Mouse (Mus musculus) kidney, adult 2 months (tissue): ENCODE measurements around the gene Lima1. TPM values are rescaled to one million over a fixed set of nuclear protein-coding genes. Genes with fewer than 3 reads are reported as not detected.

Experiments
- DNase-seq: peaks from one replicate; pipeline ENCODE4 v3.0.0; 2021
- H3K27ac ChIP-seq: fragments of 200-500 bp; 2 replicates; pipeline ENCODE4 v1.5.1; 2012; ENCODE audit warnings: low read depth, low read length, control low read depth, inconsistent platforms; ENCODE audit not compliant: insufficient read depth
- H3K27me3 ChIP-seq: fragments of 200-500 bp; replicated peaks from 2 replicates; pipeline ENCODE4 v1.6.1; 2012; ENCODE audit warnings: mild to moderate bottlenecking, moderate library complexity, low read length, inconsistent platforms; ENCODE audit not compliant: control insufficient read depth, insufficient read depth
- H3K36me3 ChIP-seq: fragments of 200-500 bp; 2 replicates; pipeline ENCODE4 v1.6.1; 2012; ENCODE audit warnings: mild to moderate bottlenecking, moderate library complexity, low read length, inconsistent platforms; ENCODE audit not compliant: control insufficient read depth, insufficient read depth
- H3K4me1 ChIP-seq: fragments of 200-500 bp; 2 replicates; pipeline ENCODE4 v1.6.1; 2011; ENCODE audit warnings: low read length; ENCODE audit not compliant: control insufficient read depth, insufficient read depth
- H3K4me3 ChIP-seq: fragments of 200-500 bp; 2 replicates; pipeline ENCODE4 v1.5.1; 2011; ENCODE audit warnings: mild to moderate bottlenecking, low read depth, low read length, control low read depth; ENCODE audit not compliant: insufficient read depth
- CTCF ChIP-seq: fragments of 200-500 bp; conservative IDR thresholded peaks from 2 replicates; pipeline ENCODE4 v1.5.1; 2011; ENCODE audit warnings: low read depth, mild to moderate bottlenecking, control low read depth, low read length, moderate library complexity, mixed read lengths; ENCODE audit not compliant: insufficient read depth, insufficient read length
- POLR2A ChIP-seq: fragments of 200-500 bp; IDR thresholded peaks from one replicate; pipeline ENCODE4 v1.6.1; 2011; ENCODE audit warnings: low read depth, low read length, control low read depth
- WGBS: fragments of 180-500 bp; shearing (Covaris S2); methylation state at CpG from one replicate; pipeline ENCODE4 v1.1.7; 2018; 5-methylcytosine and 5-hydroxymethylcytosine counted together
- polyA plus RNA-seq: library from polyadenylated mRNA; depleted of rRNA; stranded (reverse); fragments of >200 nt; gene quantifications from 2 replicates; pipeline ENCODE4 v1.2.3, GENCODE M21; 2012

Lima1 gene
- polyA plus RNA-seq, 1 experiment, result 32.7 TPM

DNA sequence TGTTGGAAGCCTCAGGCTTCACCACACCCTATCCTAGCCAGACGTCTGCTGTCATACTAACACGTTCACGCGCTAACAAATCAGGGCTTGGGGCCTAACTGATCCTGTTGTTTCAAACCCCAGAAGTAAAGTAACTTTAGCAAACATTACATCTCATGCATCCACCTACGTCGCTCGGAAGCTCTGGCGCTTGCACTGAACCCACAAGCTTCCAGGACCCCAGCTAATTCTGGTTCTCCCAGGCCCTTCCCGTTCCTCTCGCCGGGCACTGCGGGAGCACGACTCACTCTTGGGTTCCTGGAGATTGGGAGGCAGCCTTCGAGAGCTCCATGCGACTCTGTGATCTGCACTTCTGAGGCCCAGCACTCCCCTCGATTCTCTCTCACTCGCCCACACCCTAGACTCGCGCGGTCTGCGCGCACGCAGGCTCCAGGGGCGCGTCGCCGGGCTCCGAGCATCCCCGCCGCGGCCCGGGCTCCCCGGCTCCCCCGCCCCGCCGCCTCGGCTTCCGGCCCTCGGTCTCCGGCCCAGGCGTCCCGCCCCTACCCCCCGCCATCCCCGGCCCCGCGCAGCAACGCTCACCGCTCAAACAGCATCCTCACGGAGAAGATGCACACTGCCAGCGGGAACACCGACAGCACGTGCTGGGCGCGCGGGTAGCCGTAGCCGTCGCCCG lies 103.5 kb downstream of the Lima1 start:
- Histone ChIP-seq H3K27ac (peak overlapping the region; percentile 69), H3K27me3 (no peaks in the 10 kb centered on the region), H3K36me3 (no peaks in the 10 kb centered on the region), H3K4me1 (peaks cover 2% of the 10 kb centered on the region; the same call in 1 of the 2 replicates), H3K4me3 (peak overlapping the region; percentile 92)
- TF ChIP-seq CTCF, result no peak
- no peak for TF ChIP-seq POLR2A
- peak; percentile 30 for DNase-seq
- WGBS, result under 1% methylated on average over 59 of the region's 59 CpGs

DNA sequence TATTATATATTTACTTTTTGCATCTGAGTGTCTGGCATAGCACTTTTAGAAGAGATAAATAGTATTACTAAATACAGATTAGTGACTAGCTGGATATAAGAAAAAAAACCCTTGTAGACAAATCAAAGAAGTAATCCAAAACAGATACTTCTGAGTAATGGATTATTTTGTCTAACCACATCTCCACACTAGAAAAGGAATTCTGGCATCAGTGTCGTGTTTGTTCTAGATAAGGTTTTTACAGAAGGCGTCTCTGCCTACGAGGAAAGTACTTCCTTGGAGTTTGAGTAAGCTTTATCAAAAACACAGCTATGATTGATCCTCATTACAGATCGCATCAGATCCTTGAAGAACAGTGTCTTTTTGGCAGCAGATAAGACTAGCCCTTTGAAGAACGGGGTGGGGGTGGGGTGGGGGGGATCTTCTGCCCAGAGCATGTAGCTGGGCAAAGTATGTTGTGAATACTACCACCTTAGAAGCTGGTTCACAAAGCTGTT lies 104.2 kb downstream of the Lima1 start:
- H3K27me3 ChIP-seq, result no peaks in the 10 kb centered on the region
- no peak for DNase-seq
- WGBS, result 41% methylated on average over 5 of the region's 5 CpGs
- H3K4me3 ChIP-seq, result peak overlapping the region; percentile 92
- H3K4me1 ChIP-seq, result peaks cover 2% of the 10 kb centered on the region; the same call in 1 of the 2 replicates
- no peaks in the 10 kb centered on the region for H3K36me3 ChIP-seq
- no peak overlapping the region for H3K27ac ChIP-seq
- TF ChIP-seq POLR2A (no peak), CTCF (no peak)

DNA sequence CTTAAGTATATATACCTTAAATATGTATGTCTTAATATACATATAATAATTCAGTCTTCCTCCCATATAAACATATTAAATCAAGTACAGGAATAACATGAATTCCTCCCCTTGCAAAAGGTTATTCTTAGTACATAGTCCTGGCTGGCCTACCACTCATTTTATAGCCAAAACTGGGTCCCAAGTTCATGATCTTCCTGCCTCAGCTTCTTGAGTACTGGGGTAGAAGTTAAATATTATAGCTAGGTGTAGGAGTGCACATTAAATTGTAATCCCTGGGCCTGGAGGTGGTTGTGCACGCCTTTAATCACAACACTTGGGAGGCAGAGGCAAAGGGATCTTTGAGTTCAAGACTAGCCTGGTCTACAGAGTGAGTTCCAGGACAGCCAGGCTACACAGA lies 106.5 kb downstream of the Lima1 start:
- Histone ChIP-seq H3K36me3 (no peaks in the 10 kb centered on the region), H3K4me3 (no peak overlapping the region), H3K4me1 (peaks cover 2% of the 10 kb centered on the region; the same call in 1 of the 2 replicates), H3K27me3 (no peaks in the 10 kb centered on the region), H3K27ac (no peak overlapping the region)
- TF ChIP-seq POLR2A, result no peak
- peak; percentile 58 for DNase-seq
- 70% methylated on average over 1 of the region's 1 CpGs for WGBS

DNA sequence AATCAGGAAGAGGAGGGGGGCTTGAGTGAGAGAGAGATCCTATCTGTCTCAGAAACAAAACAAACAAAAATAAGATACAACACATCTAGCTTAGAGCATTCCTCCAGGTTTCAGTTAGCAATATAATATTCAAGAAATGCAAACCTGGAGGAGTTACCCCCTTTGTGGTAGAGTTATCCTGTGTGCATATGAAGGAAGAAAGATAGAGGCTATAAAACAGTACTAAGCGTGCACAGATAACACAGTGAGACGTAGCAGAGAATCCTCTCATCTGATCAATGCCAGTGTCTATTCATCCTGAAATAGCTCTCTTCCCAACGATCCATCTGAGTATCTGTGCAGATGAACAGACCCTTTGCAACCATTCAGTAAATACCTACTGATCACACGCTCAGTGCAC lies 107.8 kb downstream of the Lima1 start:
- 0 out of 2 replicates have a peak, but pooled peaks cover 2% of the 10 kb centered on the region for H3K4me1 ChIP-seq
- H3K36me3 ChIP-seq, result no peaks in the 10 kb centered on the region
- WGBS, result 80% methylated on average over 4 of the region's 4 CpGs
- H3K27me3 ChIP-seq, result no peaks in the 10 kb centered on the region
- no peak for DNase-seq
- no peak overlapping the region for H3K4me3 ChIP-seq
- no peak overlapping the region for H3K27ac ChIP-seq
- TF ChIP-seq POLR2A (no peak), CTCF (no peak)

DNA sequence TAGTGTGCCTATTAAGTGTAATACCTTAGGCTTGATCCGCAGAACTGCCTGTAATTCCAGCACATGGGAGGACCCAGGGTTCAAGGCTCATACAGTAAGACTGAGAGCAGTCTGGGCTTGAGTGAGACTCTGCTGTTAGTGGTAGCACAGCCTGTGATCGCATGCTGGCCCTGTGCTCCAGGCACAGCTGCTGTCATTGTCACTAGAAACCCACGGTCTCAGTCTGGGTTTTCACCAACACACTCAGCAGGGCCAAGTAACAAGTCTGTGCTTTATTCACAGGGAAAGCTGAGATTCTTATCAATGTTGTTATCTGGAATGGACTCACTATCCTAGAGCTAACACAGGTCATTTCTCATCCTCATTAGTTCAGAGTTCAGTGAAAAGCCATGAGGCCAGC lies 121.1 kb downstream of the Lima1 start:
- Histone ChIP-seq H3K36me3 (no peaks in the 10 kb centered on the region), H3K4me1 (peaks cover 2% of the 10 kb centered on the region; the same call in 1 of the 2 replicates), H3K27ac (no peak overlapping the region), H3K27me3 (no peaks in the 10 kb centered on the region), H3K4me3 (no peak overlapping the region)
- DNase-seq, result no peak
- WGBS, result 85% methylated on average over 3 of the region's 3 CpGs
- TF ChIP-seq POLR2A (no peak), CTCF (no peak)

DNA sequence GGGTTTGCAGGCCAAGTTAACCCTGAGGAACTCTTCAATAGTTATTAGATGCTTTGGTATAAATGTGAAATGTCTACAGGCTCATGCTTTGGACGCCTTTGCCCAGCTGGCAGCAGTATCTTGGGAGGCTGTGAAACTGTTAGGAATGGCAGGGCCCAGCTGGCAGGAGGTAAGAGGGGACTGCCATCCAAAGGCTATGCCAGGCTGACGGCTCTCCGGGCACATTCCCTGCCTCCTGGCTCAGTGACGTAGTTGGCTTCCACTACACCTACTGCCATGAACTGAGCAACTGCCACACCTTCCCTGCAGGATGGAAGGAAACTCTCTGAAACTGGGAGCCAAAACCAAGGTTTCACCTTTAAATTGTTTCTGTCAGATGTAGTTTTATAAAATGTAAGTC lies 135.0 kb downstream of the Lima1 start:
- H3K36me3 ChIP-seq, result no peaks in the 10 kb centered on the region; the same call in 1 of the 2 replicates
- 94% methylated on average over 4 of the region's 4 CpGs for WGBS
- no peak for DNase-seq
- H3K27ac ChIP-seq, result no peak overlapping the region
- H3K27me3 ChIP-seq, result no peaks in the 10 kb centered on the region
- TF ChIP-seq POLR2A (no peak), CTCF (no peak)
- no peaks in the 10 kb centered on the region for H3K4me1 ChIP-seq
- no peak overlapping the region for H3K4me3 ChIP-seq

DNA sequence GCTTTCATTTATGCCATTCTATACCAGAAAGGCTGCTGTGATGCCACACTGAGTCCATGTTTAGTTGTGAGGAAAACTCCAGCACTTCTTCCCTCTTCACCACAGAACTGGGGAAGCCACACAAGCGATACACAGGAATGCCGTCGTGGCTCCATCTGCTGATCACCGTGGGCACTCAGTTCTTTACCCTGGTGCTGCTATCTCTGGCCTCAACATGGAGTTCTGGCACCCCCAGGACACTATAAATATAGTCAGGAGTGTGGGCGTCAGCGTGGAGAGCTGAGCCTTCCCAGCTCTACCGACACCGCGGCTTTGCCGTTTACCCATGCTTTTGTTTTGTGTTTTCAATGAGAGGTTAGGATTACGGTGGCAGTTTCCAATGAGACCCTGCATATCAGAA lies 138.6 kb downstream of the Lima1 start:
- H3K36me3 ChIP-seq, result no peaks in the 10 kb centered on the region; the same call in 1 of the 2 replicates
- H3K27ac ChIP-seq, result no peak overlapping the region
- no peak for TF ChIP-seq CTCF
- no peak for TF ChIP-seq POLR2A
- no peak overlapping the region for H3K4me3 ChIP-seq
- no peak for DNase-seq
- H3K4me1 ChIP-seq, result no peaks in the 10 kb centered on the region
- H3K27me3 ChIP-seq, result no peaks in the 10 kb centered on the region
- 86% methylated on average over 11 of the region's 11 CpGs for WGBS
